Mouse (Mus musculus): ENCODE data around the gene Nav2.

GRCm38 (mm10) chr7:49471278-49471677, 562.8 kb downstream of the Nav2 start:
- TF ChIP-seq POLR2A (IDR thresholded peaks at IDR 0.05; ENCODE audit: insufficient read depth, low read depth, low read length) (no peak), CTCF (IDR thresholded peaks at IDR 0.05) (peak; percentile 86)

Measured in heart, adult 2 months (tissue).